Mouse (Mus musculus) limb, embryonic 12.5 days (tissue): ENCODE data around the gene Gatad2b. TPM values are rescaled to one million over a fixed set of nuclear protein-coding genes. Genes with fewer than 3 reads are reported as not detected.
"Not testable (repeated sequence)": the region's sequence is repeated elsewhere in the genome, so short reads cannot be mapped to it uniquely, and the experiment has no call there.

Experiments
- ATAC-seq: fragments of 200-750 bp; cut with Nextera tagmentation; 2 replicates; pipeline ENCODE4 v1.8.0; 2017; ENCODE audit warnings: low read depth, moderate TSS enrichment; ENCODE audit not compliant: insufficient number of reproducible peaks, insufficient read depth, low FRiP score, low TSS enrichment
- H3K27ac ChIP-seq: fragments of 300-500 bp; sonication (generic); 2 replicates; pipeline ENCODE4 v1.5.1; 2016; ENCODE audit warnings: mild to moderate bottlenecking, moderate library complexity
- H3K27me3 ChIP-seq: fragments of 300-500 bp; sonication (generic); 2 replicates; pipeline ENCODE4 v1.6.1; 2016; ENCODE audit warnings: mild to moderate bottlenecking, moderate library complexity
- H3K36me3 ChIP-seq: fragments of 300-500 bp; sonication (generic); 2 replicates; pipeline ENCODE4 v1.6.1; 2016; ENCODE audit warnings: mild to moderate bottlenecking, moderate library complexity
- H3K4me1 ChIP-seq: fragments of 300-500 bp; sonication (generic); replicated peaks from 2 replicates; pipeline ENCODE4 v1.6.1; 2016
- H3K4me2 ChIP-seq: fragments of 300-500 bp; sonication (generic); 2 replicates; pipeline ENCODE4 v1.6.1; 2016; ENCODE audit warnings: mild to moderate bottlenecking, moderate library complexity
- H3K4me3 ChIP-seq: fragments of 300-500 bp; sonication (generic); replicated peaks from 2 replicates; pipeline ENCODE4 v1.5.1; 2016; ENCODE audit warnings: mild to moderate bottlenecking
- H3K9ac ChIP-seq: fragments of 300-500 bp; sonication (generic); replicated peaks from 2 replicates; pipeline ENCODE4 v1.6.1; 2016; ENCODE audit warnings: mild to moderate bottlenecking, moderate library complexity
- H3K9me3 ChIP-seq: fragments of 300-500 bp; sonication (generic); 2 replicates; pipeline ENCODE4 v1.6.1; 2016; ENCODE audit warnings: mild to moderate bottlenecking, moderate library complexity
- WGBS: fragments of 180-500 bp; shearing (Covaris S2); methylation state at CpG from one replicate; pipeline ENCODE4 v1.1.7; 2016; 5-methylcytosine and 5-hydroxymethylcytosine counted together
- polyA plus RNA-seq: library from polyadenylated mRNA; unstranded; fragments of >200 nt; fragmentation: Nextera tagmentation; extraction: Ambion mirVana; gene quantifications from 2 replicates; pipeline ENCODE4 v1.2.1, GENCODE M21; 2016

The Gatad2b gene
- polyA plus RNA-seq, 1 experiment from 2014 or later: 19.5 TPM

GRCm38 (mm10) chr3:90322289-90322688, 29.3 kb downstream of the Gatad2b start:
- peak overlapping the region; percentile 9; the same call in 1 of the 2 replicates for H3K4me2 ChIP-seq
- no peak for ATAC-seq
- 71% methylated on average over 6 of the region's 6 CpGs for WGBS

GRCm38 (mm10) chr3:90323119-90323518, 30.1 kb downstream of the Gatad2b start:
- WGBS: 41% methylated on average over 5 of the region's 5 CpGs
- ATAC-seq: peak; percentile 63; the same call in 1 of the 2 replicates
- peak overlapping the region; percentile 9; the same call in 1 of the 2 replicates for H3K4me2 ChIP-seq
- no peaks in the 10 kb centered on the region for H3K9me3 ChIP-seq
- no peak overlapping the region for H3K9ac ChIP-seq
- H3K4me1 ChIP-seq: peaks cover 20% of the 10 kb centered on the region
- peak overlapping the region; percentile 57; the same call in 1 of the 2 replicates for H3K27ac ChIP-seq
- no peak overlapping the region for H3K4me3 ChIP-seq
- no peaks in the 10 kb centered on the region for H3K27me3 ChIP-seq
- H3K36me3 ChIP-seq: no peaks in the 10 kb centered on the region

More at GRCm38 (mm10) chr3:90322289-90322688, 29.3 kb downstream of the Gatad2b start:
- H3K27me3 ChIP-seq: no peaks in the 10 kb centered on the region
- H3K36me3 ChIP-seq: no peaks in the 10 kb centered on the region
- H3K27ac ChIP-seq: 0 out of 2 replicates have a peak overlapping the region, but pooled peaks have one; percentile 62
- no peaks in the 10 kb centered on the region for H3K9me3 ChIP-seq
- H3K4me3 ChIP-seq: no peak overlapping the region
- H3K4me1 ChIP-seq: peaks cover 20% of the 10 kb centered on the region
- no peak overlapping the region for H3K9ac ChIP-seq

- no peaks in the 10 kb centered on the region for H3K4me1 ChIP-seq
- H3K27me3 ChIP-seq: no peaks in the 10 kb centered on the region
- no peak overlapping the region for H3K9ac ChIP-seq
- H3K4me2 ChIP-seq: no peak overlapping the region
- H3K9me3 ChIP-seq: no peaks in the 10 kb centered on the region
- H3K36me3 ChIP-seq: no peaks in the 10 kb centered on the region
- no peak overlapping the region for H3K27ac ChIP-seq
- no peak overlapping the region for H3K4me3 ChIP-seq
- no peak for ATAC-seq
- WGBS: 92% methylated on average over 5 of the region's 5 CpGs
Measured at GRCm38 (mm10) chr3:90332485-90332884, 39.5 kb downstream of the Gatad2b start.

- Histone ChIP-seq H3K4me3 (no peak overlapping the region), H3K4me1 (peaks cover 7% of the 10 kb centered on the region; the same call in 1 of the 2 replicates), H3K27me3 (no peaks in the 10 kb centered on the region), H3K36me3 (no peaks in the 10 kb centered on the region), H3K4me2 (no peak overlapping the region), H3K27ac (no peak overlapping the region), H3K9me3 (no peaks in the 10 kb centered on the region), H3K9ac (no peak overlapping the region)
- no peak for ATAC-seq
Measured at GRCm38 (mm10) chr3:90335517-90335916, 42.5 kb downstream of the Gatad2b start.

GRCm38 (mm10) chr3:90338190-90338589, 45.2 kb downstream of the Gatad2b start:
- WGBS: 88% methylated on average over 3 of the region's 3 CpGs

GRCm38 (mm10) chr3:90340177-90340576, 47.2 kb downstream of the Gatad2b start:
- Histone ChIP-seq H3K27me3 (no peaks in the 10 kb centered on the region), H3K9ac (no peak overlapping the region), H3K9me3 (0 out of 2 replicates have a peak, but pooled peaks cover 4% of the 10 kb centered on the region), H3K4me1 (peaks cover 7% of the 10 kb centered on the region; the same call in 1 of the 2 replicates), H3K36me3 (peaks cover 23% of the 10 kb centered on the region), H3K4me2 (no peak overlapping the region), H3K27ac (no peak overlapping the region), H3K4me3 (no peak overlapping the region)
- ATAC-seq: no peak

More at GRCm38 (mm10) chr3:90338190-90338589, 45.2 kb downstream of the Gatad2b start:
- no peak for ATAC-seq
- Histone ChIP-seq H3K9me3 (0 out of 2 replicates have a peak, but pooled peaks cover 4% of the 10 kb centered on the region), H3K9ac (no peak overlapping the region), H3K4me2 (no peak overlapping the region), H3K27ac (no peak overlapping the region), H3K4me1 (peaks cover 7% of the 10 kb centered on the region; the same call in 1 of the 2 replicates), H3K36me3 (peaks cover 14% of the 10 kb centered on the region), H3K4me3 (no peak overlapping the region), H3K27me3 (no peaks in the 10 kb centered on the region)

- H3K9me3 ChIP-seq, H3K4me2 ChIP-seq, H3K4me3 ChIP-seq, ATAC-seq, H3K27ac ChIP-seq, H3K4me1 ChIP-seq, H3K9ac ChIP-seq, H3K27me3 ChIP-seq: not testable (repeated sequence)
- H3K36me3 ChIP-seq: peaks cover 50% of the 10 kb centered on the region
- 62% methylated on average over 2 of the region's 2 CpGs for WGBS
Measured at GRCm38 (mm10) chr3:90342853-90343252, 49.9 kb downstream of the Gatad2b start.

GRCm38 (mm10) chr3:90347847-90348246, 54.9 kb downstream of the Gatad2b start:
- no peaks in the 10 kb centered on the region for H3K9me3 ChIP-seq
- H3K4me2 ChIP-seq: no peak overlapping the region
- H3K27me3 ChIP-seq: no peaks in the 10 kb centered on the region
- no peaks in the 10 kb centered on the region for H3K4me1 ChIP-seq
- no peak for ATAC-seq
- no peak overlapping the region for H3K4me3 ChIP-seq
- H3K36me3 ChIP-seq: peaks cover 77% of the 10 kb centered on the region
- H3K9ac ChIP-seq: no peak overlapping the region
- no peak overlapping the region for H3K27ac ChIP-seq
- 94% methylated on average over 4 of the region's 4 CpGs for WGBS

- no peak overlapping the region for H3K4me3 ChIP-seq
- H3K9ac ChIP-seq: no peak overlapping the region
- H3K4me2 ChIP-seq: no peak overlapping the region
- H3K36me3 ChIP-seq: peaks cover 94% of the 10 kb centered on the region
- no peaks in the 10 kb centered on the region for H3K27me3 ChIP-seq
- no peak overlapping the region for H3K27ac ChIP-seq
- no peaks in the 10 kb centered on the region for H3K9me3 ChIP-seq
- no peaks in the 10 kb centered on the region for H3K4me1 ChIP-seq
- 96% methylated on average over 7 of the region's 7 CpGs for WGBS
- no peak for ATAC-seq
Measured at GRCm38 (mm10) chr3:90357959-90358358, 65.0 kb downstream of the Gatad2b start.

- Histone ChIP-seq H3K4me2 (no peak overlapping the region), H3K36me3 (peaks cover 89% of the 10 kb centered on the region), H3K4me3 (no peak overlapping the region), H3K9ac (no peak overlapping the region), H3K27ac (no peak overlapping the region), H3K4me1 (no peaks in the 10 kb centered on the region), H3K9me3 (no peaks in the 10 kb centered on the region), H3K27me3 (no peaks in the 10 kb centered on the region)
- no peak for ATAC-seq
- WGBS: 93% methylated on average over 1 of the region's 1 CpGs
Measured at GRCm38 (mm10) chr3:90359230-90359629, 66.3 kb downstream of the Gatad2b start.

- Histone ChIP-seq H3K4me2 (no peak overlapping the region), H3K4me1 (no peaks in the 10 kb centered on the region), H3K27me3 (no peaks in the 10 kb centered on the region), H3K9me3 (no peaks in the 10 kb centered on the region), H3K4me3 (no peak overlapping the region), H3K36me3 (peaks cover 69% of the 10 kb centered on the region), H3K9ac (no peak overlapping the region), H3K27ac (no peak overlapping the region)
- ATAC-seq: no peak
- WGBS: 97% methylated on average over 4 of the region's 4 CpGs
Measured at GRCm38 (mm10) chr3:90361476-90361875, 68.5 kb downstream of the Gatad2b start.

GRCm38 (mm10) chr3:90362346-90362745, 69.4 kb downstream of the Gatad2b start:
- Histone ChIP-seq H3K9ac (no peak overlapping the region), H3K9me3 (no peaks in the 10 kb centered on the region), H3K27me3 (no peaks in the 10 kb centered on the region), H3K4me3 (no peak overlapping the region), H3K4me1 (no peaks in the 10 kb centered on the region), H3K4me2 (no peak overlapping the region), H3K27ac (no peak overlapping the region), H3K36me3 (peaks cover 60% of the 10 kb centered on the region)
- WGBS: 84% methylated on average over 2 of the region's 2 CpGs
- ATAC-seq: no peak
